Mouse (Mus musculus) c-Kit-positive CD71-positive TER-119-positive erythroid progenitor cells, embryonic 14.5 days (primary cell): ENCODE results near the gene Skida1.

Experiments used
- DNase-seq: peaks from one replicate; pipeline ENCODE4 v3.0.0-alpha.2; 2013; ENCODE audit warnings: low spot score

Gene Skida1

GRCm38 (mm10) chr2:18015581-18015980 lies 33.3 kb downstream of the Skida1 start:
- DNase-seq = no peak

GRCm38 (mm10) chr2:18012866-18013265 lies 36.0 kb downstream of the Skida1 start:
- no peak for DNase-seq

- no peak for DNase-seq
These were observed 37.6 kb downstream of the Skida1 start for GRCm38 (mm10) chr2:18011226-18011625.

- DNase-seq = no peak
These were observed 43.7 kb downstream of the Skida1 start for GRCm38 (mm10) chr2:18005137-18005536.

GRCm38 (mm10) chr2:18004286-18004685 lies 44.6 kb downstream of the Skida1 start:
- no peak for DNase-seq

- no peak for DNase-seq
These were observed 46.5 kb downstream of the Skida1 start for GRCm38 (mm10) chr2:18002306-18002705.

- no peak for DNase-seq
These were observed 52.0 kb downstream of the Skida1 start, which contains the start of gene H2al2a for GRCm38 (mm10) chr2:17996858-17997257. H2al2a (minus strand) TSS chr2:17996958.
